Mouse (Mus musculus) heart, postnatal 25 days (tissue): ENCODE data around the gene Pigu. TPM values are rescaled to one million over a fixed set of nuclear protein-coding genes. Genes with fewer than 3 reads are reported as not detected.
A peak's percentile ranks its signal among the peaks of the same experiment; 100 is the strongest.

Experiments
- DNase-seq: peaks from one replicate; pipeline ENCODE4 v3.0.0; 2022; ENCODE audit warnings: low spot score
- intact Hi-C: fragments of 180-260 bp; cut with DNase I; formaldehyde crosslinking; loops from one replicate; pipeline ENCODE4 v1.15.1; 2025
- microRNA-seq: library from miRNA; unstranded; fragments of <30 nt; microRNA quantifications from one replicate; pipeline ENCODE4 v1.2.0, GENCODE M21; 2022
- total RNA-seq, 2 experiments: library from RNA; stranded (reverse); gene quantifications; 2 replicates each; pipeline ENCODE4 v1.2.3; 2021

Pigu gene
- total RNA-seq, 2 experiments from 2014 or later: 28.4 to 28.7 TPM

DNA sequence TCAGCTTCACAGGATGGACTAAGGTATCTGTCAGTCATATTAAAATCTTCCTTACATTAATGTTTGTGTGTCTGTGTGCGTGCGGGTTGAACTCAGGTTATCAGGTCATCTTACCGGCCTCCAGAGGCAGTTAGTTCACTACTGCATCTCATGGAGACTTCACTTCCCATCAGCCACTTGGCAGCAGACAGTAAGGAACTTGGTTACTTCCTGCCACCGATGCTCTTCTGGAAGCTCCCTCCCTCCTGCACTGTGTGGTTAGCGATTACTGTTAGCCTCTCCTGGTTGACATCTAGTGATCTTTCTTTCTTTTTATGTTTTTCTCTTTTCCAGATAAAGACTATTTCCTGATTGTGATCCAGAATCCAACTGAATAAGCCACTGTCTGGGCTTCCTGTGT lies 107.6 kb downstream of the Pigu start:
- DNase-seq: no peak
- intact Hi-C loops: no loop called here

GRCm38 (mm10) chr2:155248718-155249117 lies 108.5 kb downstream of the Pigu start:
- intact Hi-C loops: no loop called here

DNA sequence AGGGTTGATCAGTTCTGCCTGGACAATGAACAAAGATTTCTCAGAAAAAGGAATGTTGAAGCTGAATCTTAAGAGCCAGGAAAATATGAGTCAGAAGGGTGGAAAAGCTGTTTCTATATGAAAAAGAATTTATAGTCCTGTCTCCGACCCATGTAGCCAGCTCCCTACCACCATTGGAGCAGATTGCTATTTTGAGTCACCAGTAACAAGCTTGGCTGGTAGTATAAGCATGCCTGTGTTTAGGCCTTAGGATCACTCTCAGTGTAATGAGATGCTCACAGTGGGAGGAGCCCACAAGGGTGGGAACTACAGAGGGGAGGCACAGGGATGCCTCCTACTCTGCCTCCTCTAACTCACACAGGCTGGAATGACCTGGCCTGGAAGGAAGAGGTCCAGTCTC lies 109.0 kb downstream of the Pigu start:
- intact Hi-C loops: no loop called here
- no peak for DNase-seq

More at GRCm38 (mm10) chr2:155248718-155249117, 108.5 kb downstream of the Pigu start:
- no peak for DNase-seq

- intact Hi-C loops: no loop called here
- no peak for DNase-seq
Observed at GRCm38 (mm10) chr2:155246231-155246630, 111.0 kb downstream of the Pigu start.

GRCm38 (mm10) chr2:155242296-155242855 lies 114.9 kb downstream of the Pigu start:
- intact Hi-C loops: no loop called here
- peak; percentile 31 for DNase-seq

GRCm38 (mm10) chr2:155240915-155241314 lies 116.3 kb downstream of the Pigu start:
- no peak for DNase-seq
- intact Hi-C loops: no loop called here

DNA sequence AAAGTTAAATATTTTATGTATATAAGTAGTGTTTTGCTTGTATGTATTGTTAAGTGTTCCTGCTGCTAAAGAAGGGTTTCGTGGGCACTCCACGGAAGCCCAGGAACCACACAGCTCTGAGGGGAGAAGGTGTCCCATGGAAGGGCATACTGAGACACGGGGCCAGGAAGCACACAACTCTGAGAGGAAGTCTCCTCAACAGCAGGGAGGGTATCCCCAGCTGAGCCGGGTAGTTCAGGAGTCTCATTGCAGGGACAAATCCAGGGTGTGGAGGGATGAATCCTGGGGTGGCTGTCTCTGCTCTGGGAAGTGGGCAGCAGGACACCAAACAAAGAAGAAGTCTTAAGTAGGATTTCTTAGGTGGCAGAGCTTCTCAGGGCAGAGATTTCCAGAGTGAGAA lies 120.0 kb downstream of the Pigu start:
- intact Hi-C loops: loop anchor here (2.0 to 5.0 kb wide), 2 partner anchors 38 to 145 kb away; partner anchors contain the start of gene Trp53inp2

DNA sequence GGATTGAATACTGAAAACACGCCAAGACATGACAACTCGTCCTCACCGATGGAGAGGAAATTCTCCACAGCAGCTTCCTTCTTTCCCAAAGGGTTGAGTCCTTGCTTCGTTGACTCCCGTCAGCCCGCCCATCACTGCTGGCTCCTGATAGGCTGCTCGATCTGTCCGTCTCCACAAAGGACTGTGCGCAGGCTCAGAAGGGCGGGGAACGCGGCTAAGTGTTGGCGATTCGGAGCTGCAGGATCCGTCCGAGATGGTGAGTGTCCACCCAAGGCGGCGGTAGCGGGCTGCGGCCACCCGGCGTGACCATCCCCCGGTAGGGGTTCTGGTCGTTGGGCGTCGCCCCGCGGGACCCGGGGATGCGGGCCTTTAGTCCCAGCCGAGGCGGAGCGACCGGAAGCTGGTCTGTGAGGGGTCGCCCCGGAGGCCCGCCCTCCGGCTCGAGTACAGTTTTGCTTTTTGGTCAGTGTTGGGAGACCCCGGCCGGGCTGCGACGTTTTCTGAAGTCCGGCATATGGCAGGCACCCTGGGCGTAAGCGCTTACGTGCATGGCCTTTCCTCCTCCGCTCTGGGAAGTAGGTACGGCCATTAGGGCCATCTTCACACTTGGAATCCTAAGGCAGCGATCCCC lies 120.8 kb downstream of the Pigu start, which contains the start of gene Dynlrb1:
Gene Dynlrb1, plus strand, starts transcription at position 172 of the 631 bp plus-strand sequence.
- DNase-seq: peak; percentile 96
- intact Hi-C loops: loop anchor here (2.0 to 5.0 kb wide), 2 partner anchors 38 to 146 kb away; partner anchors contain the start of gene Trp53inp2

More for the DNA sequence above, 120.0 kb downstream of the Pigu start:
- no peak for DNase-seq

GRCm38 (mm10) chr2:155235746-155236361 lies 121.4 kb downstream of the Pigu start:
- no peak for DNase-seq
- intact Hi-C loops: loop anchor here (2.0 to 5.0 kb wide), 2 partner anchors 39 to 146 kb away; partner anchors contain the start of gene Trp53inp2

Small RNAs within 50 kb of the gene (microRNA-seq; reads per million reads assigned to microRNA genes)
- gene Mir695: not detected

Other genes starting within 250 kb of the Pigu start
- gene Itch, start 223.9 kb downstream of the Pigu start, total RNA-seq: 10 to 100 TPM; 28.7 to 30.3 TPM
- 100 to 1,000 TPM; 162 to 183 TPM for gene Dynlrb1, start 120.9 kb downstream of the Pigu start, total RNA-seq
- 100 to 1,000 TPM; 712 to 776 TPM for gene Map1lc3a, start 81.1 kb downstream of the Pigu start, total RNA-seq
- gene Trp53inp2, start 23.6 kb upstream of the Pigu start, total RNA-seq: 100 to 1,000 TPM; 491 to 545 TPM
- 10 to 100 TPM; 23.6 to 26.4 TPM for gene Ncoa6, start 116.5 kb upstream of the Pigu start, total RNA-seq
- 10 to 100 TPM; 39.9 to 40.3 TPM for gene Acss2, start 160.5 kb upstream of the Pigu start, total RNA-seq
- gene Ggt7, start 160.8 kb upstream of the Pigu start, total RNA-seq: under 1 TPM; 0.49 to 0.73 TPM
- 10 to 100 TPM; 13.4 to 13.9 TPM for gene Gss, start 235.4 kb upstream of the Pigu start, total RNA-seq